Mouse (Mus musculus) forebrain, embryonic 12.5 days (tissue): Measurements from ENCODE around the gene Cdc34. TPM values are rescaled to one million over a fixed set of nuclear protein-coding genes. Genes with fewer than 3 reads are reported as not detected.

Source experiments
- ATAC-seq: fragments of 200-750 bp; cut with Nextera tagmentation; 2 replicates; pipeline ENCODE4 v1.8.0; 2017; ENCODE audit warnings: moderate TSS enrichment; ENCODE audit not compliant: low FRiP score
- H3K27ac ChIP-seq: fragments of 300-500 bp; sonication (generic); 2 replicates; pipeline ENCODE4 v1.5.1; 2016; ENCODE audit warnings: mild to moderate bottlenecking
- H3K27me3 ChIP-seq: fragments of 300-500 bp; sonication (generic); 2 replicates; pipeline ENCODE4 v1.6.1; 2016; ENCODE audit warnings: mild to moderate bottlenecking
- H3K36me3 ChIP-seq: fragments of 300-500 bp; sonication (generic); replicated peaks from 2 replicates; pipeline ENCODE4 v1.6.1; 2016; ENCODE audit warnings: mild to moderate bottlenecking
- H3K4me1 ChIP-seq: fragments of 300-500 bp; sonication (generic); 2 replicates; pipeline ENCODE4 v1.6.1; 2016
- H3K4me2 ChIP-seq: fragments of 300-500 bp; sonication (generic); 2 replicates; pipeline ENCODE4 v1.6.1; 2016; ENCODE audit warnings: mild to moderate bottlenecking, moderate library complexity
- H3K4me3 ChIP-seq: fragments of 300-500 bp; sonication (generic); replicated peaks from 2 replicates; pipeline ENCODE4 v1.5.1; 2016; ENCODE audit warnings: mild to moderate bottlenecking
- H3K9ac ChIP-seq: fragments of 300-500 bp; sonication (generic); 2 replicates; pipeline ENCODE4 v1.6.1; 2016; ENCODE audit warnings: mild to moderate bottlenecking
- H3K9me3 ChIP-seq: fragments of 300-500 bp; sonication (generic); 2 replicates; pipeline ENCODE4 v1.6.1; 2016
- WGBS: fragments of 180-500 bp; shearing (Covaris S2); methylation state at CpG from one replicate; pipeline ENCODE4 v1.1.7; 2016; 5-methylcytosine and 5-hydroxymethylcytosine counted together
- polyA plus RNA-seq: library from polyadenylated mRNA; unstranded; fragments of >200 nt; fragmentation: Nextera tagmentation; extraction: Ambion mirVana; gene quantifications from 2 replicates; pipeline ENCODE4 v1.2.1, GENCODE M21; 2016

The Cdc34 gene
- polyA plus RNA-seq, 1 experiment from 2014 or later, result 129 TPM

GRCm38 (mm10) chr10:79732500-79732899 lies 50.5 kb downstream of the Cdc34 start:
- Histone ChIP-seq H3K27me3 (peaks cover 19% of the 10 kb centered on the region), H3K27ac (no peak overlapping the region), H3K4me3 (no peak overlapping the region), H3K36me3 (peaks cover 42% of the 10 kb centered on the region), H3K4me2 (no peak overlapping the region), H3K9ac (no peak overlapping the region), H3K9me3 (0 out of 2 replicates have a peak, but pooled peaks cover 7% of the 10 kb centered on the region), H3K4me1 (peaks cover 7% of the 10 kb centered on the region; the same call in 1 of the 2 replicates)
- 100% methylated on average over 1 of the region's 1 CpGs for WGBS
- no peak for ATAC-seq

GRCm38 (mm10) chr10:79733847-79734246 lies 51.9 kb downstream of the Cdc34 start:
- ATAC-seq, result no peak
- Histone ChIP-seq H3K9me3 (peaks cover 12% of the 10 kb centered on the region; the same call in 1 of the 2 replicates), H3K27me3 (peaks cover 19% of the 10 kb centered on the region), H3K27ac (no peak overlapping the region), H3K4me2 (no peak overlapping the region), H3K4me1 (peaks cover 7% of the 10 kb centered on the region; the same call in 1 of the 2 replicates), H3K36me3 (peaks cover 55% of the 10 kb centered on the region), H3K9ac (no peak overlapping the region), H3K4me3 (no peak overlapping the region)
- WGBS, result 97% methylated on average over 15 of the region's 15 CpGs

- ATAC-seq, result no peak; the same call in 1 of the 2 replicates
- H3K27ac ChIP-seq, result no peak overlapping the region
- peaks cover 19% of the 10 kb centered on the region for H3K27me3 ChIP-seq
- H3K9me3 ChIP-seq, result peaks cover 28% of the 10 kb centered on the region
- WGBS, result 29% methylated on average over 48 of the region's 52 CpGs
- peaks cover 7% of the 10 kb centered on the region; the same call in 1 of the 2 replicates for H3K4me1 ChIP-seq
- 0 out of 2 replicates have a peak overlapping the region, but pooled peaks have one; percentile 6 for H3K4me2 ChIP-seq
- peaks cover 70% of the 10 kb centered on the region for H3K36me3 ChIP-seq
- H3K4me3 ChIP-seq, result no peak overlapping the region
- H3K9ac ChIP-seq, result no peak overlapping the region
Observed at GRCm38 (mm10) chr10:79735361-79735760, 53.4 kb downstream of the Cdc34 start.

GRCm38 (mm10) chr10:79736706-79737105 lies 54.7 kb downstream of the Cdc34 start:
- 94% methylated on average over 14 of the region's 14 CpGs for WGBS

More at GRCm38 (mm10) chr10:79736706-79737105, 54.7 kb downstream of the Cdc34 start:
- Histone ChIP-seq H3K9ac (no peak overlapping the region), H3K36me3 (peaks cover 81% of the 10 kb centered on the region), H3K27ac (no peak overlapping the region), H3K4me1 (peaks cover 7% of the 10 kb centered on the region; the same call in 1 of the 2 replicates), H3K9me3 (peaks cover 25% of the 10 kb centered on the region), H3K27me3 (peaks cover 19% of the 10 kb centered on the region), H3K4me2 (no peak overlapping the region), H3K4me3 (no peak overlapping the region)
- no peak for ATAC-seq

Other genes starting within 250 kb of the Cdc34 start
- gene Vmn2r83, start 213.5 kb upstream of the Cdc34 start, polyA plus RNA-seq, result not detected in 2 replicates
- gene Plpp2, start 148.4 kb upstream of the Cdc34 start, polyA plus RNA-seq, result 9.2 and 10.6 TPM in 2 replicates
- gene Mier2, start 127.0 kb upstream of the Cdc34 start, polyA plus RNA-seq, result 69.0 and 70.6 TPM in 2 replicates
- not detected in 2 replicates for gene Theg, start 94.9 kb upstream of the Cdc34 start, polyA plus RNA-seq
- 0.05 TPM in 1 of 2 replicates, not detected in the other for gene C2cd4c, start 68.2 kb upstream of the Cdc34 start, polyA plus RNA-seq
- 11.9 and 12.7 TPM in 2 replicates for gene Shc2, start 44.3 kb upstream of the Cdc34 start, polyA plus RNA-seq
- not detected in 2 replicates for gene Odf3l2, start 36.5 kb upstream of the Cdc34 start, polyA plus RNA-seq
- gene Madcam1, start 17.6 kb upstream of the Cdc34 start, polyA plus RNA-seq, result 0.99 and 1.0 TPM in 2 replicates
- 61.0 and 62.5 TPM in 2 replicates for gene Tpgs1, start 12.8 kb upstream of the Cdc34 start, polyA plus RNA-seq
- 1.1 and 1.6 TPM in 2 replicates for gene Gzmm, start 6.8 kb downstream of the Cdc34 start, polyA plus RNA-seq
- gene Bsg, start 22.3 kb downstream of the Cdc34 start, polyA plus RNA-seq, result 474 and 500 TPM in 2 replicates
- gene Hcn2, start 34.4 kb downstream of the Cdc34 start, polyA plus RNA-seq, result 0.11 and 0.18 TPM in 2 replicates
- gene Polrmt, start 64.4 kb downstream of the Cdc34 start, polyA plus RNA-seq, result 43.7 and 47.6 TPM in 2 replicates
- 0.47 and 0.68 TPM in 2 replicates for gene Fgf22, start 72.9 kb downstream of the Cdc34 start, polyA plus RNA-seq
- 96.8 and 103 TPM in 2 replicates for gene Rnf126, start 84.8 kb downstream of the Cdc34 start, polyA plus RNA-seq
- gene Fstl3, start 95.1 kb downstream of the Cdc34 start, polyA plus RNA-seq, result 0.55 and 1.0 TPM in 2 replicates
- gene Prss57, start 108.8 kb downstream of the Cdc34 start, polyA plus RNA-seq, result 0.09 TPM in 1 of 2 replicates, not detected in the other
- gene Palm, start 111.4 kb downstream of the Cdc34 start, polyA plus RNA-seq, result 184 and 194 TPM in 2 replicates
- gene Misp, start 138.8 kb downstream of the Cdc34 start, polyA plus RNA-seq, result 0.81 and 1.1 TPM in 2 replicates
- gene Ptbp1, start 172.2 kb downstream of the Cdc34 start, polyA plus RNA-seq, result 223 TPM in 2 replicates
- gene Prtn3, start 192.3 kb downstream of the Cdc34 start, polyA plus RNA-seq, result 14.8 and 16.2 TPM in 2 replicates
- 223 and 250 TPM in 2 replicates for gene Plppr3, start 192.4 kb downstream of the Cdc34 start, polyA plus RNA-seq
- gene Elane, start 204.1 kb downstream of the Cdc34 start, polyA plus RNA-seq, result not detected in 2 replicates
- gene Cfd, start 208.7 kb downstream of the Cdc34 start, polyA plus RNA-seq, result not detected in 2 replicates
- gene Med16, start 226.7 kb downstream of the Cdc34 start, polyA plus RNA-seq, result 59.9 and 62.3 TPM in 2 replicates
- gene Gm26602, start 228.7 kb downstream of the Cdc34 start, polyA plus RNA-seq, result 35.1 and 53.2 TPM in 2 replicates
- gene Kiss1r, start 234.8 kb downstream of the Cdc34 start, polyA plus RNA-seq, result 0.96 and 1.1 TPM in 2 replicates
- gene R3hdm4, start 239.0 kb downstream of the Cdc34 start, polyA plus RNA-seq, result 162 and 173 TPM in 2 replicates
- gene Arid3a, start 244.8 kb downstream of the Cdc34 start, polyA plus RNA-seq, result 4.5 and 4.7 TPM in 2 replicates